Mouse (Mus musculus) lung, adult 2 months (tissue): ENCODE measurements around the gene Zfp62.

Experiments used
- CTCF ChIP-seq: fragments of 200-500 bp; IDR thresholded peaks from 2 replicates; pipeline ENCODE4 v1.5.1; 2011; ENCODE audit warnings: mild to moderate bottlenecking, low read length, control low read depth; ENCODE audit not compliant: insufficient read depth
- POLR2A ChIP-seq: fragments of 200-500 bp; IDR thresholded peaks from 2 replicates; pipeline ENCODE4 v1.6.1; 2011; ENCODE audit warnings: low read depth, mild to moderate bottlenecking, control low read depth, low read length, borderline replicate concordance; ENCODE audit errors: extremely low read depth

- TF ChIP-seq CTCF (no peak), POLR2A (no peak)
Observed at GRCm38 (mm10) chr11:49202071-49202470, 1.0 kb upstream of the Zfp62 start.
